Mouse (Mus musculus) gastrocnemius, postnatal 14 days (tissue): Measurements from ENCODE around the gene Hamp2. TPM values are rescaled to one million over a fixed set of nuclear protein-coding genes. Genes with fewer than 3 reads are reported as not detected.

Experiments
- DNase-seq: peaks from one replicate; pipeline ENCODE4 v3.0.0; 2021; ENCODE audit warnings: mixed read lengths
- intact Hi-C: fragments of 180-260 bp; cut with DNase I; formaldehyde crosslinking; loops from one replicate; pipeline ENCODE4 v1.15.1; 2025; ENCODE audit warnings: low total_unique reads
- total RNA-seq, 2 experiments: library from RNA; stranded (reverse); gene quantifications; 2 replicates each; pipeline ENCODE4 v1.2.3; 2021

The Hamp2 gene
- total RNA-seq, 2 experiments from 2014 or later, result not detected

- DNase-seq, result no peak
- intact Hi-C loops, result no loop called here
Observed at GRCm38 (mm10) chr7:30908277-30908991, 16.0 kb downstream of the Hamp2 start.

- DNase-seq, result no peak
- intact Hi-C loops, result no loop called here
Observed at GRCm38 (mm10) chr7:30904042-30904441, 20.4 kb downstream of the Hamp2 start.

- intact Hi-C loops, result no loop called here
- DNase-seq, result no peak
Observed at GRCm38 (mm10) chr7:30895217-30895616, 29.3 kb downstream of the Hamp2 start.

GRCm38 (mm10) chr7:30892515-30892914 lies 32.0 kb downstream of the Hamp2 start:
- no peak for DNase-seq
- intact Hi-C loops, result no loop called here

GRCm38 (mm10) chr7:30891746-30892145 lies 32.7 kb downstream of the Hamp2 start:
- intact Hi-C loops, result no loop called here
- no peak for DNase-seq

- DNase-seq, result no peak
- intact Hi-C loops, result no loop called here
Observed at GRCm38 (mm10) chr7:30890681-30891080, 33.8 kb downstream of the Hamp2 start.

- intact Hi-C loops, result no loop called here
- no peak for DNase-seq
Observed at GRCm38 (mm10) chr7:30888786-30889185, 35.7 kb downstream of the Hamp2 start.

GRCm38 (mm10) chr7:30887568-30888188 lies 36.8 kb downstream of the Hamp2 start:
- no peak for DNase-seq
- intact Hi-C loops, result no loop called here

GRCm38 (mm10) chr7:30886852-30887251 lies 37.6 kb downstream of the Hamp2 start:
- intact Hi-C loops, result no loop called here
- no peak for DNase-seq

GRCm38 (mm10) chr7:30884047-30884446 lies 40.4 kb downstream of the Hamp2 start:
- intact Hi-C loops, result no loop called here
- no peak for DNase-seq

- intact Hi-C loops, result no loop called here
Observed at GRCm38 (mm10) chr7:30881367-30881766, 43.1 kb downstream of the Hamp2 start.

GRCm38 (mm10) chr7:30880176-30880575 lies 44.3 kb downstream of the Hamp2 start, which contains the start of gene Cd22:
Gene Cd22, minus strand, starts transcription at chr7:30880342.
- intact Hi-C loops, result no loop called here
- DNase-seq, result no peak

More at GRCm38 (mm10) chr7:30881367-30881766, 43.1 kb downstream of the Hamp2 start:
- no peak for DNase-seq

GRCm38 (mm10) chr7:30878950-30879349 lies 45.5 kb downstream of the Hamp2 start:
- DNase-seq, result no peak
- intact Hi-C loops, result loop anchor here (10.0 kb wide), 1 partner anchor 96 kb away; the partner anchor contains the start of genes Fam187b and Lsr

GRCm38 (mm10) chr7:30873083-30873482 lies 51.4 kb downstream of the Hamp2 start:
- intact Hi-C loops, result loop anchor here (10.0 kb wide), 1 partner anchor 102 kb away; the partner anchor contains the start of genes Fam187b and Lsr
- DNase-seq, result peak; percentile 73

Other genes with a start within 250 kb of the Hamp2 start
- gene 2200002J24Rik, start 225.8 kb downstream of the Hamp2 start, total RNA-seq, result not detected
- gene Atp4a, start 212.5 kb downstream of the Hamp2 start, total RNA-seq, result under 1 TPM; 0.16 to 0.41 TPM
- gene Tmem147, start 195.1 kb downstream of the Hamp2 start, total RNA-seq, result 100 to 1,000 TPM; 222 to 233 TPM
- gene Gapdhs, start 181.0 kb downstream of the Hamp2 start, total RNA-seq, result not detected
- 1 to 10 TPM; 3.7 to 4.1 TPM for gene Sbsn, start 173.2 kb downstream of the Hamp2 start, total RNA-seq
- gene Dmkn, start 160.9 kb downstream of the Hamp2 start, total RNA-seq, result under 1 TPM in 1 of 2 experiments, not detected in 1; 0.57 TPM
- gene Krtdap, start 136.8 kb downstream of the Hamp2 start, total RNA-seq, result 1 to 10 TPM; 3.4 to 3.6 TPM
- under 1 TPM in 1 of 2 experiments, not detected in 1; 0.16 TPM for gene Ffar2, start 100.9 kb downstream of the Hamp2 start, total RNA-seq
- gene Ffar3, start 68.5 kb downstream of the Hamp2 start, total RNA-seq, result not detected
- gene Ffar1, start 63.1 kb downstream of the Hamp2 start, total RNA-seq, result not detected
- under 1 TPM in 1 of 2 experiments, not detected in 1; 0.29 TPM for gene Cd22, start 44.3 kb downstream of the Hamp2 start, total RNA-seq
- 1 to 10 TPM; 3.5 to 9.6 TPM for gene Mag, start 9.8 kb downstream of the Hamp2 start, total RNA-seq
- gene Hamp, start 19.4 kb upstream of the Hamp2 start, total RNA-seq, result not detected
- gene Usf2, start 32.1 kb upstream of the Hamp2 start, total RNA-seq, result 10 to 100 TPM; 68.9 to 70.5 TPM
- gene Lsr, start 48.8 kb upstream of the Hamp2 start, total RNA-seq, result under 1 TPM; 0.35 to 0.47 TPM
- gene Fam187b, start 49.1 kb upstream of the Hamp2 start, total RNA-seq, result under 1 TPM in 1 of 2 experiments, not detected in 1; 0.23 TPM
- 10 to 100 TPM; 12.6 to 14.3 TPM for gene Fxyd5, start 117.8 kb upstream of the Hamp2 start, total RNA-seq
- gene Fxyd7, start 126.8 kb upstream of the Hamp2 start, total RNA-seq, result 1 to 10 TPM; 2.0 to 2.1 TPM
- gene Fxyd1, start 132.5 kb upstream of the Hamp2 start, total RNA-seq, result 1,000 to 10,000 TPM; 1,292 to 1,295 TPM
- 1 to 10 TPM; 6.2 to 8.7 TPM for gene Lgi4, start 134.7 kb upstream of the Hamp2 start, total RNA-seq
- gene Fxyd3, start 152.0 kb upstream of the Hamp2 start, total RNA-seq, result 1 to 10 TPM; 1.9 to 3.3 TPM
- 1 to 10 TPM; 7.6 to 9.6 TPM for gene Hpn, start 190.6 kb upstream of the Hamp2 start, total RNA-seq
- 100 to 1,000 TPM; 443 to 446 TPM for gene Scn1b, start 202.3 kb upstream of the Hamp2 start, total RNA-seq
- gene Gramd1a, start 231.2 kb upstream of the Hamp2 start, total RNA-seq, result 10 to 100 TPM; 23.9 to 36.8 TPM